Mouse (Mus musculus) splenic B cell, adult 2 months (primary cell): ENCODE measurements around the gene E130208F15Rik.

Source experiments
- DNase-seq: peaks from one replicate; pipeline ENCODE4 v3.0.0-alpha.2; 2011; ENCODE audit warnings: low read depth, low spot score
- H3K27me3 ChIP-seq: 2 replicates; pipeline ENCODE4 v1.6.1; 2012; ENCODE audit warnings: mild to moderate bottlenecking, low read length, moderate library complexity, mixed read lengths; ENCODE audit not compliant: control insufficient read depth, poor library complexity, insufficient read depth, severe bottlenecking
- H3K36me3 ChIP-seq: 2 replicates; pipeline ENCODE4 v1.6.1; 2012; ENCODE audit warnings: mild to moderate bottlenecking, low read length, moderate library complexity, mixed read lengths; ENCODE audit not compliant: control insufficient read depth, poor library complexity, insufficient read depth, severe bottlenecking

The E130208F15Rik gene

DNA sequence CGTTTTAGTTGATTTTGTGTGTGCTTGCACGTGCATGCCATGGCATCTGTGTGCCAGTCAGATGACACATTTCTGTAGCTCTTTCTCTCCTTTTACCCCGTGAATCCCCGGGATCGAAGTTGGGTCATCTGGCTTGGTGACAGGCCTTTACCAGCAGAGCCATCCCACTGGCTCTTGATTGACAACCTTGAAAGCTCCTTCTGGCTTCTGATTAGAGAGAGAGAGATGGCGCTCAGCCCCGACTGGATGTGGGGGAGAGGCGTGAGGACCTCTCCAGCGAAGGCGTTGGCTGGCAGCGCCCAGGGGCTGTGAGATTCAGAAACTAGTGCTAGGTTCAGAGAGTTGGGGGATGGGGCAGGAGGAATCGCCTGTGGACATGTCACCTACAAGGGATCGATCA is 27.7 kb upstream of the E130208F15Rik start:
- DNase-seq = no peak
- Histone ChIP-seq H3K36me3 (no peaks in the 10 kb centered on the region), H3K27me3 (0 out of 2 replicates have a peak, but pooled peaks cover under 1% of the 10 kb centered on the region)

DNA sequence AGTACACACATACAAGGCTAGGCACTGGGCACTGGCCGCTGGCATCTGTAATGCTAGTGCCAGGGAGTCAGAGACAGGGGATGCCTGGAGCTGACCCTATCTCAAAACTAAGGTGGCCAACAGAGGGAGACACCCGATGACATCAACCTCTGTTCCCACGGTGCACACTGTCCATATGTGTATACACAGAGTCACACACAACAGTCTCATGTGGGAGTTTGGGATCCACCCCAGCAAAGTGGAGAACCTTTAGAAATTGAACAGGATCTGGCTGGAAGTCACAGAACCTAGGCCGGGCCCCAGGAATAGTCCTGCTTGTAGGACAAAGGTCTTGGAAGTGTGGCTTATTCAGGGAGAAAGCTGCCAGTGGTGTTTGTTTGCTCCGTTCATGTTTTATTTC is 27.2 kb upstream of the E130208F15Rik start:
- no peaks in the 10 kb centered on the region for H3K36me3 ChIP-seq
- no peak for DNase-seq
- H3K27me3 ChIP-seq = no peaks in the 10 kb centered on the region

GRCm38 (mm10) chr7:30295103-30295502 is 26.4 kb upstream of the E130208F15Rik start:
- Histone ChIP-seq H3K27me3 (no peaks in the 10 kb centered on the region), H3K36me3 (no peaks in the 10 kb centered on the region)
- no peak for DNase-seq

- Histone ChIP-seq H3K27me3 (no peaks in the 10 kb centered on the region), H3K36me3 (no peaks in the 10 kb centered on the region)
- DNase-seq = no peak
These were observed 24.7 kb upstream of the E130208F15Rik start for GRCm38 (mm10) chr7:30296816-30297215.

- Histone ChIP-seq H3K36me3 (no peaks in the 10 kb centered on the region), H3K27me3 (no peaks in the 10 kb centered on the region)
- DNase-seq = no peak
These were observed 24.3 kb upstream of the E130208F15Rik start for GRCm38 (mm10) chr7:30297266-30297665.

- DNase-seq = peak; percentile 76
- no peaks in the 10 kb centered on the region for H3K27me3 ChIP-seq
- no peaks in the 10 kb centered on the region for H3K36me3 ChIP-seq
These were observed 20.6 kb upstream of the E130208F15Rik start for GRCm38 (mm10) chr7:30300914-30301313.

- Histone ChIP-seq H3K27me3 (no peaks in the 10 kb centered on the region), H3K36me3 (no peaks in the 10 kb centered on the region)
- peak; percentile 55 for DNase-seq
These were observed 15.3 kb upstream of the E130208F15Rik start for GRCm38 (mm10) chr7:30306083-30306779.

DNA sequence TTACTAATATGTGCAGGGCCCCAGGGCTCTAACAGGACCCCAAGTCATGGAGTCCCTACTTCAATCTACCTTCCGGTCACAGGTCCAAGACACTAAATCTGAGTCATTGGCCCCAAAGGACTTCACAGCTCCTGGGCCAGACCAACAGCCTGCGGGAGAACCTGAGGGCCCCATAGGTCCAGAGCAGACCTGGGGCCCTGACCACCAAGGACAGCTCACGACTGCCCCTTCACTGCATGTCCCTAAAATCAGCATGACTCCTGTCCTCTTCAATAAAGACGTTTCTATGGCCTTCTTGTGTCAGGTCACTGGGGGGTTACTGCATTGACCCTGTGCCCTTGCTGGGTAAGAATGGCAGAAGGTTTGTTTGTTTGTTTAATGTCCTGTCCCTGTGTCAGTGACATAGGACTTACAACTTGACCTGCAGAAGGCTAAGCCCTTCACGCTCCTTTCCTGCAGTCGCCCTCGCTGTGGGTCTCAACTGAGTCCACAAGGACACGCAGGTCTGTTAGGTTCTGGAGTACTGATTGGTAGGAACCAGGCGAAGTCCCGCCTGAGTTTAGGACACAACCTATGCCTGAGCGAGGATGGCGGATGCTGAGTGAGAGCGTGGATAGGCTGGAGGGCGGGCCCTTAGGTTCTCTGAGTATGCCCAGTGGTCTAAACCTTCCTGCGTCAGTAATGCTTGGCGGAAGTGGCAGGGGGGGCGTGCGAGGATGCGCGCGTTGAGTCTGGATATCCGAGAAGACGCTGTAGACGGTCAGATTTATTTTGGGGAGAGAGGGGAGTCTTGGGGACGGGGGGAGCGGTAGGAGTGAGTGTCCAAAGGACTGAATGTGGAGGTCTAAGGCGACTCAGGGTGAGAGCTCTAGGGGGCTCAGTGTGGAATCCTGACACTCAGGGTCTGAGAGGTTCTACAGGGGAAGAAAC is 13.2 kb upstream of the E130208F15Rik start, which contains the start of gene Alkbh6:
Alkbh6 (plus strand) TSS at position 642 of the 930 bp plus-strand sequence.
- DNase-seq = peak; percentile 96

GRCm38 (mm10) chr7:30309395-30310129 is 12.0 kb upstream of the E130208F15Rik start:
- Histone ChIP-seq H3K27me3 (no peaks in the 10 kb centered on the region), H3K36me3 (no peaks in the 10 kb centered on the region)
- no peak for DNase-seq

More for the DNA sequence above, 13.2 kb upstream of the E130208F15Rik start, which contains the start of gene Alkbh6:
- Histone ChIP-seq H3K36me3 (no peaks in the 10 kb centered on the region), H3K27me3 (no peaks in the 10 kb centered on the region)

DNA sequence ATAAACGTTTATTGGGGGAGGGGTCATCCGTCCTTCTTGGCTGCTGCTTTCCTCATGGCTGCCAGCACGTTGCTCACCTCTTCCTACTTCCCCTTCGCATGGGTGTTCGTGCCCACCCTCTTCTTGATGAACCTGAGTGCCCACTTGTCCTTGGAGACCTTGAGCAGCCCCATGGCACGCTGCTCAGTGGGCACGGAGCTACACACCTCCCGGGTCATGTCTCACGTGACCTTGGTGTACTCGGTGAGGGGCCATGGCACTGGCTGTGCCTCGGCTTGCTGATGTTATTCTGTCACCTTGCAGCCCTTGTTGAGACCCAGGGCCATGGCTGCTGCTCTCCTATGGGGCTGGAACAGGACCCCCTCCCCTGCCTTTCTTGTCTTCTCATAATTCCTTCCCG is 11.4 kb upstream of the E130208F15Rik start:
- Histone ChIP-seq H3K27me3 (no peaks in the 10 kb centered on the region), H3K36me3 (no peaks in the 10 kb centered on the region)
- DNase-seq = no peak

DNA sequence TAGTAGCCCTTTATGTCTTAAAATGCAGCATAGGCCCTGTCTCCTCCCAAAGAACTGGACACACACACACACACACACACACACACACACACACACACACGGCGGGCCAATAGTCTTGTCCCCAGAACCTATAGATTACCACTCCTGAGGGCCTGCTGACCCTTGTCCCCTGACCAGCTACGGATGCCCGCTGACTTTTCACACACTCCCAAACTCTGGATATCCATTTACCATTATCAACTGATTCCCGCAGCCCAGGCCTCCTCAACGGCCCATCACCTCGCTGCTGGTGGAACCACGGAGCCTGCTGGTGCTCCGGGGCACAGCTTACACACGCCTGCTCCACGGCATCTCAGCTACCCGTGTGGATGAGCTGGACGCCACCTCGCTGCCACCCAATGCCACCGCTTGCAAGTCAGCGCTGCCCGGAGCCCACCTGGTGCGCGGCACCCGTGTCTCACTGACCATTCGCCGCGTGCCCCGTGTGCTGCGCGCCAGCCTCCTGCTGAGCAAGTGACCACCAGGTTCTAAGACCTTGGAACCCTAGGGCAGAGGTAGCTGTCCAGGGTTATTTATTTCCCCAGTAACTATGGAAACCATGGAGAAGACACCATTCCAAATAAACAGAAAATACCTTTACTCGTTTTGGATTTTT is 7.7 kb upstream of the E130208F15Rik start:
- DNase-seq = no peak
- Histone ChIP-seq H3K27me3 (no peaks in the 10 kb centered on the region), H3K36me3 (no peaks in the 10 kb centered on the region)

GRCm38 (mm10) chr7:30314721-30315155 is 6.8 kb upstream of the E130208F15Rik start, which contains the start of gene Syne4:
Syne4 (plus strand) TSS chr7:30314807.
- no peak for DNase-seq
- H3K36me3 ChIP-seq = no peaks in the 10 kb centered on the region

GRCm38 (mm10) chr7:30315559-30316529 is 5.7 kb upstream of the E130208F15Rik start:
- DNase-seq = no peak
- Histone ChIP-seq H3K27me3 (no peaks in the 10 kb centered on the region), H3K36me3 (no peaks in the 10 kb centered on the region)

More at GRCm38 (mm10) chr7:30314721-30315155, 6.8 kb upstream of the E130208F15Rik start, which contains the start of gene Syne4:
- H3K27me3 ChIP-seq = no peaks in the 10 kb centered on the region
